Mouse (Mus musculus) bone marrow macrophage, adult 2 months (primary cell): Measurements from ENCODE around the gene C2cd2l.

Experiments
- CTCF ChIP-seq: IDR thresholded peaks from 2 replicates; pipeline ENCODE4 v1.5.1; 2012; ENCODE audit warnings: low read depth, mild to moderate bottlenecking, low read length, moderate library complexity
- POLR2A ChIP-seq: IDR thresholded peaks from 2 replicates; pipeline ENCODE4 v1.6.1; 2012; ENCODE audit warnings: mild to moderate bottlenecking, low read depth, low read length, borderline replicate concordance

- TF ChIP-seq POLR2A (no peak), CTCF (no peak)
Measured at GRCm38 (mm10) chr9:44327926-44328325, 7.8 kb upstream of the C2cd2l start.
